Mouse (Mus musculus) CH12.LX (cell line): ENCODE results near the gene Fam19a1. TPM values are rescaled to one million over a fixed set of nuclear protein-coding genes. Genes with fewer than 3 reads are reported as not detected.
"Not testable (repeated sequence)": the region's sequence is repeated elsewhere in the genome, so short reads cannot be mapped to it uniquely, and the experiment has no call there.

Experiments
- DNase-seq: peaks from one replicate; pipeline ENCODE4 v3.0.0-alpha.2; 2013; ENCODE audit errors: extremely low read depth
- H3K27ac ChIP-seq: 2 replicates; pipeline ENCODE4 v1.5.1; 2012; ENCODE audit warnings: low read depth, mild to moderate bottlenecking, control low read depth, moderate library complexity; ENCODE audit not compliant: insufficient read depth
- H3K27me3 ChIP-seq: replicated peaks from 2 replicates; pipeline ENCODE3; 2012; ENCODE audit warnings: inconsistent platforms
- H3K36me3 ChIP-seq, 2 experiments: replicated peaks in 1 of 2; 2 replicates each; pipeline versions ENCODE3 to v1.6.1; 2012; ENCODE audit warnings: inconsistent platforms in 1 of 2, low read length in 1 of 2, mild to moderate bottlenecking in 1 of 2, mixed read lengths in 1 of 2, moderate library complexity in 1 of 2; ENCODE audit not compliant: control insufficient read depth in 1 of 2, insufficient read depth in 1 of 2
- H3K4me1 ChIP-seq, 2 experiments: 2 replicates each; pipeline ENCODE4 v1.6.1; 2012; ENCODE audit warnings: inconsistent platforms in 1 of 2, moderate library complexity in 1 of 2; ENCODE audit not compliant: insufficient read depth in 2 of 2, control insufficient read depth in 1 of 2
- H3K4me2 ChIP-seq: 2 replicates; pipeline ENCODE4 v1.6.1; 2012; ENCODE audit warnings: low read depth, mild to moderate bottlenecking, control low read depth; ENCODE audit not compliant: poor library complexity, insufficient read depth, severe bottlenecking
- H3K4me3 ChIP-seq, 3 experiments: fragments of 150-350 bp in 1 of 3; sonication (generic) in 1 of 3; replicated peaks in 1 of 3; 2 replicates each; pipeline versions ENCODE3 to v1.5.1; 2011 to 2012; ENCODE audit warnings: low read depth in 2 of 3, low read length in 2 of 3, mild to moderate bottlenecking in 2 of 3, moderate library complexity in 2 of 3, control low read depth in 1 of 3, improper control_type of control experiment in 1 of 3, inconsistent platforms in 1 of 3, mixed read lengths in 1 of 3; ENCODE audit not compliant: poor library complexity in 1 of 3
- H3K79me2 ChIP-seq: replicated peaks from 2 replicates; pipeline ENCODE4 v1.6.1; 2012; ENCODE audit warnings: mild to moderate bottlenecking, moderate library complexity; ENCODE audit not compliant: control insufficient read depth, poor library complexity, insufficient read depth, severe bottlenecking; ENCODE audit errors: extremely low read depth
- H3K9ac ChIP-seq: 2 replicates; pipeline ENCODE4 v1.6.1; 2012; ENCODE audit warnings: low read depth, mild to moderate bottlenecking, control low read depth, moderate library complexity; ENCODE audit not compliant: insufficient read depth
- H3K9me3 ChIP-seq: replicated peaks from 2 replicates; pipeline ENCODE3; 2012; ENCODE audit warnings: low read length, inconsistent platforms, mixed read lengths
- BHLHE40 ChIP-seq: IDR thresholded peaks from 2 replicates; pipeline ENCODE4 v1.6.1; 2011; ENCODE audit warnings: mild to moderate bottlenecking, low read depth, low read length, improper control_type of control experiment
- CHD2 ChIP-seq: IDR thresholded peaks from 2 replicates; pipeline ENCODE4 v1.6.1; 2011; ENCODE audit warnings: low read length, improper control_type of control experiment
- E2F4 ChIP-seq: IDR thresholded peaks from 2 replicates; pipeline ENCODE4 v1.6.1; 2011; ENCODE audit warnings: low read depth, low read length, improper control_type of control experiment; ENCODE audit not compliant: insufficient replicate concordance
- GABPA ChIP-seq: IDR thresholded peaks from 2 replicates; pipeline ENCODE4 v1.6.1; 2012; ENCODE audit warnings: low read depth, low read length, improper control_type of control experiment, inconsistent platforms; ENCODE audit not compliant: insufficient replicate concordance
- HCFC1 ChIP-seq: IDR thresholded peaks from 2 replicates; pipeline ENCODE4 v1.6.1; 2012; ENCODE audit warnings: low read depth, mild to moderate bottlenecking, inconsistent platforms, low read length, improper control_type of control experiment
- IRF4 ChIP-seq: IDR thresholded peaks from 2 replicates; pipeline ENCODE4 v1.6.1; 2014; ENCODE audit warnings: low read depth, mild to moderate bottlenecking, inconsistent platforms, low read length, improper control_type of control experiment
- JUN ChIP-seq: IDR thresholded peaks from 2 replicates; pipeline ENCODE4 v1.6.1; 2011; ENCODE audit warnings: low read depth, mild to moderate bottlenecking, low read length, improper control_type of control experiment, moderate library complexity; ENCODE audit not compliant: insufficient read depth
- MAFK ChIP-seq: IDR thresholded peaks from 2 replicates; pipeline ENCODE4 v1.6.1; 2011; ENCODE audit warnings: low read length, improper control_type of control experiment; ENCODE audit not compliant: insufficient replicate concordance
- MAZ ChIP-seq: IDR thresholded peaks from 2 replicates; pipeline ENCODE4 v1.6.1; 2012; ENCODE audit warnings: low read depth, mild to moderate bottlenecking, inconsistent platforms, low read length, improper control_type of control experiment, moderate library complexity
- MEF2A ChIP-seq: IDR thresholded peaks from 2 replicates; pipeline ENCODE4 v1.6.1; 2014; ENCODE audit warnings: low read depth, mild to moderate bottlenecking, inconsistent platforms, low read length, improper control_type of control experiment, borderline replicate concordance
- MXI1 ChIP-seq: IDR thresholded peaks from 2 replicates; pipeline ENCODE4 v1.6.1; 2011; ENCODE audit warnings: mild to moderate bottlenecking, low read depth, low read length, improper control_type of control experiment
- MYC ChIP-seq: IDR thresholded peaks from 2 replicates; pipeline ENCODE4 v1.6.1; 2011; ENCODE audit warnings: low read depth, mild to moderate bottlenecking, improper control_type of control experiment, low read length
- NELFE ChIP-seq: IDR thresholded peaks from 2 replicates; pipeline ENCODE4 v1.6.1; 2011; ENCODE audit warnings: low read depth, low read length, improper control_type of control experiment
- PAX5 ChIP-seq: IDR thresholded peaks from 2 replicates; pipeline ENCODE4 v1.6.1; 2012; ENCODE audit warnings: low read length, inconsistent platforms, mixed read lengths
- RCOR1 ChIP-seq: conservative IDR thresholded peaks from 2 replicates; pipeline ENCODE4 v1.6.1; 2012; ENCODE audit warnings: low read depth, mild to moderate bottlenecking, inconsistent platforms, low read length, improper control_type of control experiment
- SMC3 ChIP-seq: IDR thresholded peaks from 2 replicates; pipeline ENCODE4 v1.6.1; 2011; ENCODE audit warnings: low read depth, low read length, improper control_type of control experiment
- TBP ChIP-seq: conservative IDR thresholded peaks from 2 replicates; pipeline ENCODE4 v1.6.1; 2011; ENCODE audit warnings: low read depth, low read length, improper control_type of control experiment
- UBTF ChIP-seq: IDR thresholded peaks from 2 replicates; pipeline ENCODE4 v1.6.1; 2012; ENCODE audit warnings: low read depth, mild to moderate bottlenecking, inconsistent platforms, low read length, improper control_type of control experiment, moderate library complexity
- USF2 ChIP-seq: conservative IDR thresholded peaks from 2 replicates; pipeline ENCODE4 v1.6.1; 2011; ENCODE audit warnings: low read depth, low read length, improper control_type of control experiment
- ZC3H11A ChIP-seq: IDR thresholded peaks from 2 replicates; pipeline ENCODE4 v1.6.1; 2012; ENCODE audit warnings: low read depth, mild to moderate bottlenecking, inconsistent platforms, low read length, improper control_type of control experiment
- ZKSCAN1 ChIP-seq: IDR thresholded peaks from 2 replicates; pipeline ENCODE4 v1.6.1; 2012; ENCODE audit warnings: low read depth, inconsistent platforms, low read length, improper control_type of control experiment, borderline replicate concordance
- dilution Hi-C: fragments of 300-500 bp; cut with MboI; formaldehyde crosslinking; loops from 2 replicates; pipeline ENCODE4 v1.14.3; 2020; ENCODE audit warnings: low sequenced_read_pairs; ENCODE audit not compliant: extremely low pct_unique_long_range_greater_than_20kb, extremely low pct_ligation_motif_present
- in situ Hi-C: fragments of 300-500 bp; cut with MboI; formaldehyde crosslinking; loops from 3 replicates; pipeline ENCODE4 v1.14.3; 2019; ENCODE audit warnings: low sequenced_read_pairs, low pct_ligation_motif_present, low pct_unique_long_range_greater_than_20kb, mixed read lengths
- polyA plus RNA-seq: library from polyadenylated mRNA; unstranded; fragments of >175 nt; gene quantifications from 2 replicates; pipeline ENCODE4 v1.2.1, GENCODE M21; 2012; ENCODE audit warnings: low read depth; ENCODE audit not compliant: insufficient read length
- total RNA-seq, 2 experiments: library from RNA; depleted of rRNA; stranded (reverse); fragments of 300-350 nt in 1 of 2; fragments of >200 nt in 1 of 2; gene quantifications; 2 replicates each; pipeline ENCODE4 v1.2.3; 2012 to 2014

Gene Fam19a1
- total and polyA plus RNA-seq, 3 experiments = 0.08 TPM; not detected in 2

DNA sequence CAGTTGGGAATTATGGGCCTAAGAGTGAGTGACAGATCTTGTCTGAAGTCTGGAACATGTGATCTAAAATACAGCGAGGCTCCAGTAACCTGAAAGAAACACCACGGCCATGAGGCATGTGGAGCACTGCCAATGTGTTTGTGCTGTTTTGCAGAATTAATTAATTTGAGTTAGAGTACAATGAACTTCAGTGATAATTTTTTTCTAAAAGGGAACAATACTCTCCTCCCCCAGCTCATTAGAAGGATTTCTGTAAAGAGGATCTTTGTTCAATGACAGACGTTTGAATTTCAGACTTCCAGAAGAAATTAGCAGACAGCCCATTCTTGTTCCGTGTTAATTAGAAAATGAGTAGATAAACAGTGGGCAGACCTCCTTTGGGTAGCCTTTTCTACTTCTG lies 70.4 kb downstream of the Fam19a1 start:
- Histone ChIP-seq H3K9ac (no peak overlapping the region), H3K4me1 (no peaks in the 10 kb centered on the region), H3K27me3 (no peaks in the 10 kb centered on the region), H3K27ac (no peak overlapping the region), H3K36me3 (no peaks in the 10 kb centered on the region), H3K9me3 (peaks cover 2% of the 10 kb centered on the region), H3K4me3 (no peak overlapping the region), H3K4me2 (no peak overlapping the region), H3K79me2 (no peaks in the 10 kb centered on the region)
- dilution Hi-C loops = no loop called here
- TF ChIP-seq PAX5 (no peak), MXI1 (no peak), MAFK (no peak)
- DNase-seq = no peak
- in situ Hi-C loops = no loop called here

GRCm38 (mm10) chr6:96186517-96186916 lies 73.6 kb downstream of the Fam19a1 start:
- H3K9me3 ChIP-seq = no peaks in the 10 kb centered on the region
- in situ Hi-C loops (no loop called here), dilution Hi-C loops (no loop called here)
- H3K9ac ChIP-seq = no peak overlapping the region
- DNase-seq = no peak
- no peaks in the 10 kb centered on the region for H3K27me3 ChIP-seq
- no peaks in the 10 kb centered on the region for H3K4me1 ChIP-seq
- TF ChIP-seq CHD2 (no peak), MEF2A (no peak), NELFE (no peak), MAZ (no peak), IRF4 (no peak), BHLHE40 (no peak), RCOR1 (no peak), USF2 (no peak), MYC (no peak), UBTF (no peak), TBP (no peak), GABPA (no peak), HCFC1 (no peak), JUN (no peak), SMC3 (no peak), ZKSCAN1 (no peak), MAFK (no peak), ZC3H11A (no peak), E2F4 (no peak)
- TF ChIP-seq, all 38 proteins: peak for 0
- Histone ChIP-seq H3K36me3 (no peaks in the 10 kb centered on the region), H3K4me3 (no peak overlapping the region), H3K27ac (no peak overlapping the region), H3K79me2 (no peaks in the 10 kb centered on the region), H3K4me2 (no peak overlapping the region)

- H3K9ac ChIP-seq, H3K4me2 ChIP-seq, H3K36me3 ChIP-seq, in situ Hi-C loops, H3K27me3 ChIP-seq, dilution Hi-C loops, H3K4me3 ChIP-seq, H3K27ac ChIP-seq, DNase-seq, H3K9me3 ChIP-seq, H3K79me2 ChIP-seq, H3K4me1 ChIP-seq: not testable (repeated sequence)
Measured at GRCm38 (mm10) chr6:96198991-96199390, 86.0 kb downstream of the Fam19a1 start.
